Mouse (Mus musculus): ENCODE results near the gene Nup35.

Nup35 gene

DNA sequence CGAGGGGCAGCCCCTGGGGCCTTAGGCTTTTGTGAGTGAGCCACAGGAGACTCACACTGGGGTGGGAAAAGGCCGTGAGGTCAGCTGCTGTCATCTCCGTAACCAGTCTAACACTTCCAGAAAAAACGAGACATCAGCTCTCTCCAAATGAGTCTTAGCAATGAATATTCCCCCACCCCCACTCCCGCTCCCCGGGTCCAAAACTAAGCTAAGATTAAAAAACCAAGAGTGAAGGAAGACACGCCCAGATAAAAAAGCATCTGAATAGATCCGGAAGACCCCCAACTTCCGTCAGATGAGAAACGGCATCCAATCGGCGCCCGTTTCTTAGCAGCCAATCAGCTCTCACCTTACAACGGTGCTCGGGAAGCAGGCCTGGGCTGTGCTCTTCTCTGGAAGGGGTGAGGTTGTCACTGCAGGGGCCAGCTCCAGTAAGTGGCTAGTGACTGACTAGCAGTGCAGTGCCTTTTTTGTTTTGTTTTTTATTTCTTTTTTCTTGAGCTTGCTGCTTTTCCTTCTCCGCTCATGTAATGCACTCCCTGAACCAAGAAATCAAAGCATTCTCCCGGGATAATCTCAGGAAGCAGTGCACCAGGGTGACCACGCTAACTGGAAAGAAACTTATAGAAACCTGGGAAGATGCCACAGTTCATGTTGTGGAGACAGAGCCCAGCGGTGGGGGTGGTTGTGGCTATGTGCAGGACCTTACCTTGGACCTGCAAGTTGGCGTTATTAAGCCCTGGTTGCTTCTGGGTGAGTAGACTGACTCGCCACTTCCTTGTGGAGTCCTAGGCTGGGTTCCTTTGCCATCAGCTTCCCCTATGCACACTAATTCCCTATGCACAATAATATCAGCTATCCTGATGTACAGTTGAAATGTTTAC lies at the start of gene Nup35, which contains the start of gene Dusp19:
Nup35 (plus strand) TSS at position 383 of the 884 bp plus-strand sequence.
Dusp19 (plus strand) TSS at position 192 of the 884 bp plus-strand sequence.
- peak; percentile 94 for DNase-seq

DNA sequence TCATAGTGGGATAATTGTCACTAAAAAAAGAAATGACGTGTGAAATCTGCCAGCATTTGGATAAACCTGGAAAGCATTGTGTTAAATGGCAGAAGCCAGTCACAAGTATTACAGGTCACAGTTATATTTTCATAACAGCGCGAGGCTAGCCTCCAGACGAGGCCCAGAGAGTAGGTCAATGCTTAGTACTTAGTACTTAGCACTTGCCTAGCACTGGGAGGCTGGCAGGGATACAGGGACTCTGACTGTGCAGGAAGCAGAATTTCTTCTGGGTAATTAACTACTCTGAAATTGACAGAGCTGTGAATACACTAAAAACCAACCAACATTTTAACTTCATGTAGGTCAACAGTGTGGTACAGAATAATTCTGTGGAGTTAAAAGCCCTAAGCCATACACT lies 49.6 kb upstream of the Nup35 start:
- no peak for DNase-seq

DNA sequence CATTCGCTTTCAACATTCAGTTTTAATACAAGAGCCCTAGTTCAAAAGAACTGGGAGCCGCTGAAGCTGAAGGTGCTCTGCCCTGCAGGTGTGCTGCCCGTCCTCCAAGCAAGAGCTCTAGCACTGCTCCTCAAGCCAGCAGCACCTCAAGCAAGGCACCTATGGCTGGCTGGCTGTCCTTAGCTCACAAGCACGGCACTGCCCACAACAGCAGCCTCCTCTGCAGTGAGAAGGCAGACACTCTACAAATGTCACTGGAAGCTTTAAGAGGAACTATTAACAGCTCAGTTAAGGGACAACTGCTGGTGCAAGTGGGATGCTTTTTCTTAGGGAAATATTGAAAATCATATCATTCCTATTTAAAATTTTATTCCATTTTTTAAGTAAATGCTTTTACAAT lies 46.4 kb upstream of the Nup35 start:
- DNase-seq, result no peak

DNA sequence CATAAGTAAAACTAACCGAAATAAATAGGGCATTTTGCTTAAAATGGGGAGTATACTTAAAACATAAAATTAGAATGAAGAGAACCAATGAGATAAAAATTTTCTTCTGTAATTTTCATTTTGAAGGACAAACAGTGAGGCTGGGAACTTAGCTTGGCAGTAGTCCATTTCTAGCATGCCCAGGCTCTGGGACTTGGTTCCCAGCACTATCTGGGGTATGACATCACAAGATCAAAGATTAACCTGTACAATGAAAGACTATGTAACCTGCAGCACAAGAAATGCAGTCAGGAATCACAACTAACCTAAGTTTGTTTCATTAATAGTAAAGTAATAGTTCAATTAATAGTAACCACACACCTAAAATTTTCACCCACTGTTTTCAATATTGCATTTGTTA lies 39.8 kb upstream of the Nup35 start:
- DNase-seq, result no peak

DNA sequence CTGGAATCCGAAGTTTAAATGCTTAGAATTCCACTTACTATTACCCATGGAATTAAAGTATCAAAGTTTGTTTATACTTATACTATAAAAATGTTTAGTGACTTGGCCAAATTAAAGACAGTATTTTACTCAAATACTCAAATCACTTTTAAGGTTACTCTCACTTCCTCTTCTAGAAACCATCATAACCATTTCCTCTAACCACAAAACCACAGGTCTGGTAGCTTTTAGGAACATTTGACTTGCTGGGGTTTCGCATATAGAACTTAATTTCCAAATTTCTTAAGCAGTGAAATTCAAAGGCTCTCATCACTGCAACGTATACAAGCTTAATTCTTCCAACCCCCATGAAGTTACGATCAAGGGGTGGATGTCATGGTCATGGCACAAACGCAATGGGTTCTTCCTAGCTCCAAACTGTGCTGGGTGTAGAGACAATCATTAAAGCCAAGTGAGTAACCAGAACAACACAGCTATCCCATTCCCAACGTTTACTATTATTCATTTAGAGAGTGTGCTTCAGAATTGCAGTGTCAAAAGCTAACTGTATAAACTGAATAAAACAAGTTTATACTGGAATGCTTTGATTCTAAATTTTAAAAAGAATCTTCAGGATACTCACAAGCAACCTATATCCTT lies 37.7 kb upstream of the Nup35 start:
- DNase-seq, result no peak

DNA sequence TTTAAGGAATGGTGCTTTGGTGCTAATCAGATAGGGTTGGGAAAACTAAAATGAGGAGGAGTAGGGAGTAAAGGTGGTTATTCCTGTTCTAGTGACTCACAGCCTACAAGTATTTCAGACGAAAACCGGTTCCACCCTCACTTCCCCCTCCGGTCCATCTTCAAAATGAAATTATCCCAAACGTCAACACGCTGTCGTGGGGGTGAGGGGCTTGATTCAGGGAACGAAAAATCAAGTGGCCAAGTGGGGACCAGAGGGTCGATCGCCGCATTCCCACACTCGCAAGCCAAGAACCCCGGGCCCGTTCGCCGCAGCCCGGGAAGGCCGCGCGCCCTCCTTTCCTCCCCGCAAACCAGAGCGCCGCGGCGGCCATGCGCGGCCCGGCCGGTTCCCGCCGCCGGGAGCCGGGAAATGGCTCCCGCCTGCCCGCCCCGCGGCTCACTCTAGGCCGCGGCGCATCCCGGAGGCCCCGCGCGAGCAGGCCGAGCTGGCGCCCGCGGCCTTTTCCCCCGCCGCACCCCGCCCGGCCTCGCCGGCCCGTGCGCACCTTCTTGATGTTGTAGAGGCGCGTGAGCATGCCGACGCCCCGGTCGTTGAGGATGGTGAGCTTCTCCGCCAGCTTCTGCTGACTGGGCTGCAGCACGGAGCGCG lies 36.6 kb upstream of the Nup35 start:
- peak; percentile 31 for DNase-seq

DNA sequence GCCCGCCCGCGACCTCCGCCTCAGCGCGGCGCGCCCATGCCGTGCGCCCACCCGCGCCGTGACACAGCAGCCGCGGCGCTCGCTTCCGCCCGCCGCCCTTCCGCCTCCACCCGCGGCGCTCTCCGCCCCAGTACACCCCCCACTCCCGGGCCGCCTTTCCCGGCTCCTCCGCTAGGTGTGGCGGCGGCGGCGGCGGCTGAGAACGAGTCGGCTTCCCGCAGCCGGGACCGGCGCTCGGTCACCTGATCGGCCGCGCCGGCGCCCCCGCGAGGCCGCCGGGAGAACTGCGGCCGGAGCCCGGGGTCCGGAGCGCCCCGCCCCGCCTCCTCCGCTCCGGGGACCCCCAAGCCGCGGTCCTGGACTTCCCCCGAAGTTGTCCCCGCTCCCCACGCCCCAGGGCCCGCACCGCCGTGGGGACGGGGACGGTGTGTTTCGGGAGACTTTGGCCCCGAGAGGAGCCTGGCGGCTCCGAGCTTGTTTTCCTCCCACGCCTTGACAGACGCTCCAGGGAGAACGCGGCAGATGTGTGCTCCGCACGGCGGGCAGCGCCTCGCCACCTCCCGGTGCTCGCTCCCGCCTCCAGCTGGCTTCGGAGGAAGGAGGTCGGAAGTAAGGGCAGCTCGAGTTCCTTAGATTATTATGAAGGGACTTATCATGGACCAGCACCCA lies 35.9 kb upstream of the Nup35 start, which contains the start of gene Nckap1:
Nckap1 (minus strand) TSS at position 338 of the 669 bp plus-strand sequence.
- peak; percentile 86 for DNase-seq

DNA sequence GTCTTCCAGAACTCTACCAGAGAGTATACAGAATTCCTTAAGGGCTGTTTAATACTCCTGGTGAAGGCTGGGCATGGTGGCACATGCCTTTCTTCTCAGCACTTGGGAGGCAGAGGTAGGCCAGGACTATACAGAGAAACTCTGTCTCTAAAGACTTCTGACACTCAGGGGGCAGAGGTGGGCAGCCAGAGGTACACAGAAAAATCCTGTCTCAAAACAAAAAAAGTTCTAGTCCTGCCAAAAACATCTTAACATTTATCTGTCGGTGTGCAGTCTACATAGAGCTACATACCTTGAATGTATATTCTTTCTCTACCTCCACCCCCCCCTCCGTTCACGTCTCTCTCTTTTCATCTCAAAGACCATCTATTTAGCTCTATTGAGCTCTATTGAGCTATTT lies 34.7 kb upstream of the Nup35 start:
- no peak for DNase-seq

DNA sequence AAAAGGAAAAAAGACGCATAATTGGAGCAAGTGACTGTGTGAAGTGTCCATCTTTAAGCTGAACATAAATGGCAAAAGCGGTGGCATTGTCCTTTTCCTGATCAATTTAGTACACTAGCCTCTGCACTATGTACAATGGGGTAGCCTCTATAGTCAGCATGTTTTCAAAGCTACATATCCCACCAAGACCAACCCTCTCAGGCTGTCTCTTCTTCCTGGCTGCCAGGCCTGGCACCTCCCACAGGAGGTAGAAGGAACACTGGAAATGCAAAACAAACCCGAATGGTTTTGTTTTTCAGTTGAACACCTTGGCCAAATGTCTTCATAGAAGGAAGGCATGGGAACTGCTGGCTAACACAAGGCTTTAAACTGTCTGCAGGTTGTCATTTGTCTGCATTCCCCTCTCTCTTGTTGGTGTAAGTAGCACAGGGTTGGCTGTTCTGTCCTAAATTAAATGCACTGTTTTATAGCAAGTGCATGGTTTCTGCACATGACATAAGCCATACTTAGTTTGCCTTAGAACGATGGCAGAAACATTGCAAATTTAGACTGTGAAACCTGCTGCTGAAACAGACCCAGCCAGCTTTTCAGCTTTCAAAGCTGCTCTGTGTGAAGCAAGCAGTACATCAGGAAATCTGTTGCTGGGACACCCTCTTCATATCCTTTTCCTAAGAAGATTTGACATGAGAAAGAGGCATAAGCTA lies 22.7 kb upstream of the Nup35 start:
- no peak for DNase-seq

DNA sequence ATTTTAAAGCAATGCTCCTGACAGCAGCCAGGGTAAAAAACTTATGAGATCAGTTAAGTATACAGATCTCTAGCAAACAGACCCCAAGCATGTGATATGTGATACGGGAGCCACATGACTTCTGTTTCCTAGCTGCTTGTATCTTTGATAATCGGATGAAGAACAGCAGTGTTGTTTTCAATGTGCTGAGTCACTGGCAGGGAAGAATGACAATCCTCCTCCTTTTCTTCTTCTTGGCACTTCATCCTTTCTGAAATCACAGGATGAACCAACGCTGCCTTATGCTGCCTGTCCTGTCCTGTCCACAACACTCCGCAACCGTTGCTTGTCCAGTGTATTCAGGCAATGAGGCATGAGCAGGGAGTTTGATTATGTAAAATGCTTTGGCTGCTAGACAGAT lies 20.1 kb upstream of the Nup35 start:
- DNase-seq, result no peak

DNA sequence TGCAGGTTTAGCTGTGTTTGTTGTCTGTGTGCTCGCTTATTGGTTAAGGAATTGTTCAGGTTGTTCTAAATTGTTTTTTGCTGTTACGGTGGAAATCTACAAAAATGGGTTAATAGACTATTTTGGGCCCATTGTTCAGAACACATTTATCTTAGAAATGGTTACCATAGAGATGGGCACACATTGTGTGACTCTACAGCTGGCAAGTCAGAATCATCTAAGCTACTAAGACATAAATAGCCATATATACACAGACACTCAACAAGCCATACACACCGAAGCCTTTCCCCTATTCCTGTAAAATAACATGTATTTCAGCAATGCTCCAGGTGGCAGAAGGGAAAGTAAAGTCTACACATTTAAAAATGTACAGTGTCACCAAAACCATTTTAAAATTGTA lies 17.2 kb upstream of the Nup35 start:
- no peak for DNase-seq

DNA sequence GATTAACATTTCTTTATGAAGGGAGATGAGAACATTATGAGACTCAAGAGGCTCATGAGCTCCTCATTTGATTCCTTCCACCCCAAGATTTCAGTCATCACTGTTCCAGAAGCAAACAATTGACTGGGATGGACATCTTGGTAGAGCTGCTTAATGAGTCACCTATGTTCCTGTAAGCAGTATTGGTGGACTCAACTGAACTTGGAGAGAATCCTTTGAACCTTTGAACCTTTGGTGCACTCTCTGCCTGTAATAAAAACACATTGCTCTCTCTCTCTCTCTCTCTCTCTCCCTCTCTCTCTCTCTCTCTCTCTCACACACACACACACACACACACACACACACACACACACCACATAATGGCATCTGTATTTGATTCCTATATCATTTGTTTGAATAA lies 16.4 kb upstream of the Nup35 start:
- DNase-seq, result no peak

DNA sequence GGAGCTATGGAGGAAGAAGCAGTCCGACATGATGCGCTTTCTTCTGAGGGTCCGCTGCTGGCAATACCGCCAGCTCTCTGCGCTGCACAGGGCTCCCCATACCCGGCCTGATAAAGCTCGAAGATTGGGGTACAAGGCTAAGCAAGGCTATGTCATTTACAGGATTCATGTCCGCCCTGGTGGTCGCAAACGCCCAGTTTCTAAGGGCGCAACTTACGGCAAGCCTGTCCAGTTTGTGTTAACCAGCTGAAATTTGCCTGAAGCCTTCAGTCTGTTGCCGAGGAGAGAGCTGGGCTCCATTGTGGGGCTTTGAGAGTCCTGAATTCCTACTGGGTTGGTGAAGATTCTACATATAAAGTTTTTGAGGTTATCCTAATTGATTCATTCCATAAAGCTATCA lies 14.3 kb upstream of the Nup35 start:
- DNase-seq, result no peak

DNA sequence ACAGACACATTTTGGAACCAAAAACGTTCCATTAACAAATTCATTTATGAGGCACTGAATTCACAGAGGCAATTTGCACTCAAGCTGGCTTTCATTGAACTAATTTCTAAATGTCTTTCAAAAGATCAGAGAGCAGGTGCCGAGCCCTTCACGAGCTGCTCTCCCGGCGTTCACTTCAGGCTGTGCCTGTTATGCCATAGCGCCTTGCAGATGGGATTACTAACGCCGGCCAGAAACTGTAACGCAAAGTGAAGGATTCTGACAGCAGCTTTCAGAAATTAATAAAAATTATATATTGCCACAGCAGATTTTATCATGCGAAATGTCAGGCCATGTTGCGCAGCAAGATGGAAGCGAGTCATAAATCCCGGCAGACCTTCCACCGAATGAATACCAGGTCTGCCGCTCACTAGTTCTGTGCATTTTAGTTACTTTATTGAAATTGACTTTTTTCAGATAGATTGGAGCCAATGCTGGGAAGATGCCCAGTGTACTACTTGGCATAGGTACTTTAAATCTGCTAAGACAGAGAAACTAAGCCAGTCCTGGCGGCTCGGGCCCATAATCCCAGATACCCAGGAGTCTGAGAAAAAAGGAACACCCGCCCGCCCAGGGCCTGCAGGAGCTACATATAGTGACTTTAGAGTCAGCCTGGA lies 13.1 kb upstream of the Nup35 start:
- DNase-seq, result no peak

DNA sequence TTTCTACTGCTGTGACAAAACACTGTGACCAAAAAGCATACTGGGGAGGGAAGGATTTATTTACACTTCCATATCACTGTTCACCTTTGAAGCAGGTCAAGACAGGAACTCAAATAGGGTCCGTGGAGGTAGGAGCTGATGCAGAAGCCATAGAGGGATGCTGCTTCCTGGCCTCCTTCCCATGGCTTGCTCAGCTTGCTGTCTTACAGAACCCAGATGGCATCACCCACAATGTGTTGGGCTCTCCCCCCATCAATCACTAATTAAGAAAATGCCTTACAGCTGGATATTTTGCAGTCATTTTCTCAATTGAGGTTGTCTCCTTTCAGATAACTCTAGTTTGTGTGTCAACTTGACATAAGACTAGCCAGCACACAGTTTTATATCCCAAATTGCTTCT lies 4.8 kb upstream of the Nup35 start:
- DNase-seq, result no peak

DNA sequence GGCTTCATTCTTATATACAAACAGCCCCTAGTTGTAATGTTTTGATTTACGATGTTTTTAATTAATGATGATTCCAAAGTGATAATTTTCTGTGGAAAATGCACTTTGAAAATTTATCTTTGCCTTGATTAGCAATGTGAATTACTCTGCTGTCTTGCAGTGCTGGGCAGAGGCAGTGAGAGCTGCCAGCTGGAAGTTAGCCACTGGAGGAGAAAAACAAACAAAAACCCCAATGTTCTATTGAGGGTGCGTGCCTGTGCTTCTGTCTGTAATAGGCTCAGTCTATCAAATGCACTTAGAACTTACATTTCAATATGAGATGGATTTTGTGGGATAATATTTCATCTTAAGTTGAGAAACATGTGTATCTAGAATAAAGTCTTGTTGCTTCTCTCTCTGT lies 4.2 kb upstream of the Nup35 start:
- DNase-seq, result no peak

DNA sequence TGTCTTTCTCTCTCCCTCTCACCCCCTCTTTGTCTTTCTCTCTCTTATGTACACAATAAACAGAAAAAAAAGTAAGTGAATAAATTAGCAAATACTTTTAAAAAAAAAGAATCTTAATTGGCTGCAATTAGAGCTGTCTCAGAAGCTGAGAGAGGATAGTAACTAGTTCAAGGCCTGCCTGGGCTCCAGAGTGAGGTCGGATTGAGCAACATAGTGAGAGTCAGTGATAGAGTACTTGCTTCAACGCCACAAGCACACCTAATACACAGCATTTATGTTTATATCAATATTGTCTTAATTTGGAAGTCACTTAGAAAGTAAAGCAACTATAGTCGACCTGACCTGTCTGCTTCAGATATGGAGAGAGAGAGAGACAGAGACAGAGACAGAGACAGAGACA lies 2.0 kb downstream of the Nup35 start:
- DNase-seq, result no peak

DNA sequence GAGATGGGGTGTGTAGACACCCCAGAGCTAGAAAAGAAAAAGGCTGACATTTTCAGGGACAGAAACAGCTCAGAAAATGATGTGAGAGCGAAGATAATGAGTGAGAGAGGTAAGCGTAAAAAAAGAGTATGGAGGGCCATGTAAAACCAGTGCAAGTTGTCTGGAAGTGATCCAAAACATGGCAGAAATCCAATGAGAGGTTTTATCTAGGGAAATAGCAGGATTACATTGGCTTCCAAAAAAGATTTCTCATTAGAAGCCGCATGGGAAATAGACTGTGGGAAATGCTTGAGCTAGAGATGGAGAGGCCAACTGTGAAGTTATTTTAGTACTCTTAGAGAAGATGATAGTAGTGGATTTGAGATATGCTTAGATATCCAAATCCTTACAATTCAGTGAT lies 4.9 kb downstream of the Nup35 start:
- DNase-seq, result no peak

DNA sequence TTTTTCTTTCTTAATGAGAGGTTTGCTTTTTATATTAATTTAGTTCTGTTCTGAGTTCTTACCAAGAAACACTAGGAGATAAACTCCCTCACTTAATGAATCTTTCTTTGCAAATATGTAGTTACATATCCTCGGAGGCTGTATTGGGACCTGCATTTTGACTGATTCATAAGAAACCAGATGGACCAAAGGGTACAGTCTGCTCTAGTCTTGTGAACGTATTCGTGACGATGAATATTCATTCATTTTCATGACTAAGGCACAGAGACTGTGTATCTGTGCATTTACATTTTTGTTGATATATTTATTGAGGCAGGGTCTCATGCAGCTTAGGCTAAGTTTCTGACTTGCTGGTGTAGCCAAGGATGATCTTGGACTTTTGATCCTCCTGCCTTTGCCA lies 7.5 kb downstream of the Nup35 start:
- DNase-seq, result no peak

DNA sequence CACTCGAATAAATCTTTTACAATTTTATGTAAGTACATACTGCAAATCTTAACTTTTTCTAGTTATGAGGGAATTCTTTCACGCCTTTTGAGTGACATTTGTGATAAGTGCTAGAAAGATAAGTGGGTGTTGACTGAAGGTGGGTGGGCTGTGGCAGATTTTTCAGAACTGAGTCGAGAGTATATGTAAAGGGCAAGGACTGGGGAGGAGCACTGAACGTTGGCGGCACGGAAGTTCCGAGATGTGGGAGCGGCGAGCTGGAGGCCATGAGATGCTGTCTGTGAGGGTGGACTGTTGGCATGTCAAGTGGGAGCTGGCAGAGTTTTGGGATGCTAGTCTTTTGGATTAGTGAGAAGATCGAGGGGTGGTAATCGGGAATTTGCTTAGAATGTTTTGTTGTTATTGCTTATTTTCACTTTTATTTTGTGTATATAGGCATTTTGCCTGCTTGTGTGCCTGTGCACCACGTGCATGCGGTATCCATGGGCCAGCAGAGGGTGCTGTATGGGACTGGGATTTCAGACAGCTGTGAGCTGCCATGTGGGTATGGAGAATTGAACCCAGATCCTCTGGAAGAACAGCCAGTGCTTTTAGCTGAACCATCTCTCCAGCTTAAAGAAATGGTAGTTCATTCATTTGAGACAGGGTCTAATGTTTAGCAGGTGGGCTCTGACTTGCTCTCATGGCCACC lies 15.4 kb downstream of the Nup35 start:
- no peak for DNase-seq
